Mouse (Mus musculus): Measurements from ENCODE around the gene Lrrc30. TPM values are rescaled to one million over a fixed set of nuclear protein-coding genes. Genes with fewer than 3 reads are reported as not detected.

The Lrrc30 gene
- polyA plus RNA-seq, 1 experiment, result not detected

GRCm38 (mm10) chr17:67651506-67651905, 19.0 kb upstream of the Lrrc30 start:
- Histone ChIP-seq H3K36me3 (ENCODE audit: control insufficient read depth, insufficient read depth, low read length) (no peaks in the 10 kb centered on the region), H3K27me3 (ENCODE audit: control insufficient read depth, insufficient read depth, low read length) (no peaks in the 10 kb centered on the region), H3K4me1 (replicated peaks; ENCODE audit: control insufficient read depth, insufficient read depth, low read length) (no peaks in the 10 kb centered on the region), H3K27ac (ENCODE audit: control insufficient read depth, insufficient read depth, low read length) (no peak overlapping the region), H3K4me3 (ENCODE audit: control insufficient read depth, insufficient read depth, low read length) (no peak overlapping the region)
- peak; percentile 25 for DNase-seq
- no peak for TF ChIP-seq POLR2A (IDR thresholded peaks at IDR 0.05; ENCODE audit: control insufficient read depth, extremely low read depth, insufficient read depth, low read length, poor library complexity)
- no peak for TF ChIP-seq CTCF (IDR thresholded peaks at IDR 0.05; ENCODE audit: borderline replicate concordance, control insufficient read depth, extremely low read depth, insufficient read depth, low read length, poor library complexity)
- 21% methylated on average over 4 of the region's 4 CpGs for WGBS

DNA sequence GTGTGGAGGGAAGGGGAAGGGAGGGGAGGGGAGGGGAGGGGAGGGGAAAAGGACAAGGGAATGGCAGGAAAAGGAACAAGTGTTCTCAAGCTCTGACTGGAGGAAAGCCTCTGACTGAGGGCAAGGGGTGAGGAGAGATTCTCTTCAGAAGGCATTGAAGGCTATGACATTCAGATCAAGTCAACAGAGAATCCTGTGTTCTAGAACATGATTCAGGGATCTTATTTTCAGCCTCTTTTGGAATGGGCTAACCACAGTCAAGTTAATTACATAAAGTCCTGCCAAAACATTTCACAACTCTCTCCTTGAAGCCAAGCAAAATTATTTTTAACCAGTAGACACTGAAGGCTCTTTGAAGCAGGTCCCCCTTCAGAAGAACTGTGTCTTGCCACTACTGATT, 9.1 kb upstream of the Lrrc30 start:
- no peak for DNase-seq

DNA sequence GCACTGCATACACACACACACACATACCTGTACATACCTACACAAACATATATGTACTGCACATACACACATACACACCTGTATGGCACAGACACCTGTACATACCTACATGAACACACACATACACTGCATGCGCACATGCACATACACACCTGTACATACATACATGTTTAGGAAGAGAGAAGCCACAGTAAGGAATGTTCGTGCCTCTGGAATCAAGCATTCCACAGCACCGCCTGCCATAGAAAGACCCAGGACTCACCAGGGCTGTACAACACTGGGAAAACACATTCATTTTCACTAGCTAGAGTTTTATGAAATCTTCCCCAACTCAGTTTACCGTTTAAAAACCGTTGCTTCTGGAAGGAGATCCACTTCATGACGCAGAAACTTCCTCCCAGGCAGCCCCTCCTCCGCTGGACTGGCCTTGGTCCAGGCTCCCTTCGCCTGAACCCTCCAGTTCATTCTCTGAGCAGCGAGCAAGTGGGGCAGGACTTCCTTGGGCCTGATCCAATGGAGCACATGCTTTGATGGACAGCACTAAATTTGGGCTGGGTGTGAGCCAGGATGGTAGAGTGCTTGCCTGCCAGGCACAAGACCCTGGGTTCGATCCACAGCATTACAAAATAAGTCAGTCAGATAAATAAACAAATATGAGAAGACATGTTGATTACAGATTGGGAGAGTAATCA, 5.7 kb upstream of the Lrrc30 start:
- Histone ChIP-seq H3K27me3 (ENCODE audit: control insufficient read depth, insufficient read depth, low read length) (no peaks in the 10 kb centered on the region), H3K4me1 (replicated peaks; ENCODE audit: control insufficient read depth, insufficient read depth, low read length) (no peaks in the 10 kb centered on the region), H3K27ac (ENCODE audit: control insufficient read depth, insufficient read depth, low read length) (no peak overlapping the region), H3K4me3 (ENCODE audit: control insufficient read depth, insufficient read depth, low read length) (no peak overlapping the region), H3K36me3 (ENCODE audit: control insufficient read depth, insufficient read depth, low read length) (no peaks in the 10 kb centered on the region)
- no peak for DNase-seq
- 68% methylated on average over 10 of the region's 10 CpGs for WGBS
- no peak for TF ChIP-seq CTCF (IDR thresholded peaks at IDR 0.05; ENCODE audit: borderline replicate concordance, control insufficient read depth, extremely low read depth, insufficient read depth, low read length, poor library complexity)
- TF ChIP-seq POLR2A (IDR thresholded peaks at IDR 0.05; ENCODE audit: control insufficient read depth, extremely low read depth, insufficient read depth, low read length, poor library complexity), result no peak

More for the DNA sequence above, 9.1 kb upstream of the Lrrc30 start:
- no peak overlapping the region for H3K27ac ChIP-seq (ENCODE audit: control insufficient read depth, insufficient read depth, low read length)
- H3K4me3 ChIP-seq (ENCODE audit: control insufficient read depth, insufficient read depth, low read length), result no peak overlapping the region
- no peaks in the 10 kb centered on the region for H3K27me3 ChIP-seq (ENCODE audit: control insufficient read depth, insufficient read depth, low read length)
- H3K4me1 ChIP-seq (replicated peaks; ENCODE audit: control insufficient read depth, insufficient read depth, low read length), result no peaks in the 10 kb centered on the region
- TF ChIP-seq CTCF (IDR thresholded peaks at IDR 0.05; ENCODE audit: borderline replicate concordance, control insufficient read depth, extremely low read depth, insufficient read depth, low read length, poor library complexity) (no peak), POLR2A (IDR thresholded peaks at IDR 0.05; ENCODE audit: control insufficient read depth, extremely low read depth, insufficient read depth, low read length, poor library complexity) (no peak)
- no peaks in the 10 kb centered on the region for H3K36me3 ChIP-seq (ENCODE audit: control insufficient read depth, insufficient read depth, low read length)

- no peak overlapping the region for H3K27ac ChIP-seq (ENCODE audit: control insufficient read depth, insufficient read depth, low read length)
- H3K4me3 ChIP-seq (ENCODE audit: control insufficient read depth, insufficient read depth, low read length), result no peak overlapping the region
- no peaks in the 10 kb centered on the region for H3K27me3 ChIP-seq (ENCODE audit: control insufficient read depth, insufficient read depth, low read length)
- TF ChIP-seq POLR2A (IDR thresholded peaks at IDR 0.05; ENCODE audit: control insufficient read depth, extremely low read depth, insufficient read depth, low read length, poor library complexity) (no peak), CTCF (IDR thresholded peaks at IDR 0.05; ENCODE audit: borderline replicate concordance, control insufficient read depth, extremely low read depth, insufficient read depth, low read length, poor library complexity) (no peak)
- H3K36me3 ChIP-seq (ENCODE audit: control insufficient read depth, insufficient read depth, low read length), result no peaks in the 10 kb centered on the region
- no peak for DNase-seq
- no peaks in the 10 kb centered on the region for H3K4me1 ChIP-seq (replicated peaks; ENCODE audit: control insufficient read depth, insufficient read depth, low read length)
- 80% methylated on average over 2 of the region's 2 CpGs for WGBS
Observed at GRCm38 (mm10) chr17:67636951-67637350, 4.4 kb upstream of the Lrrc30 start.

DNA sequence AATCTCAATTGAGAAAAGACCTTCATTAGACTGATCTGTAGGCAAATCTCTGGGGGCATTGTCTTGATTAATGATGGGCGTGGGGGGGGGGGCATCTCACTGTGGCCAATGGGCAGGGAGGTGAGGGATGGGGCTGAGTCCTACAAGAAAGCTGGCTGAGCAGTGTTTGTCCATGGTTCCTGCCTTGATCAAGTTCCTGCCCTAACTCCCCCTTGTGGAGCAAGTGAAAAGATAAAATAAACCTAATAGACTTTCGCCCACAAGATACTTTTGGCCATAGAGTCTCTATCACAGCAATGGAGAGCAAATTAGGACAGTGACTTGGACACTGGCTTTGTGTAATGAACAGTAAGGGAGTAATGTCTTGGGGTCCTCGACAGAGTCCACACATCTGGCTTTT, 3.8 kb upstream of the Lrrc30 start:
- no peak for DNase-seq
- Histone ChIP-seq H3K4me1 (replicated peaks; ENCODE audit: control insufficient read depth, insufficient read depth, low read length) (no peaks in the 10 kb centered on the region), H3K36me3 (ENCODE audit: control insufficient read depth, insufficient read depth, low read length) (no peaks in the 10 kb centered on the region), H3K4me3 (ENCODE audit: control insufficient read depth, insufficient read depth, low read length) (no peak overlapping the region), H3K27ac (ENCODE audit: control insufficient read depth, insufficient read depth, low read length) (no peak overlapping the region), H3K27me3 (ENCODE audit: control insufficient read depth, insufficient read depth, low read length) (no peaks in the 10 kb centered on the region)
- TF ChIP-seq POLR2A (IDR thresholded peaks at IDR 0.05; ENCODE audit: control insufficient read depth, extremely low read depth, insufficient read depth, low read length, poor library complexity) (no peak), CTCF (IDR thresholded peaks at IDR 0.05; ENCODE audit: borderline replicate concordance, control insufficient read depth, extremely low read depth, insufficient read depth, low read length, poor library complexity) (no peak)
- 83% methylated on average over 3 of the region's 3 CpGs for WGBS

DNA sequence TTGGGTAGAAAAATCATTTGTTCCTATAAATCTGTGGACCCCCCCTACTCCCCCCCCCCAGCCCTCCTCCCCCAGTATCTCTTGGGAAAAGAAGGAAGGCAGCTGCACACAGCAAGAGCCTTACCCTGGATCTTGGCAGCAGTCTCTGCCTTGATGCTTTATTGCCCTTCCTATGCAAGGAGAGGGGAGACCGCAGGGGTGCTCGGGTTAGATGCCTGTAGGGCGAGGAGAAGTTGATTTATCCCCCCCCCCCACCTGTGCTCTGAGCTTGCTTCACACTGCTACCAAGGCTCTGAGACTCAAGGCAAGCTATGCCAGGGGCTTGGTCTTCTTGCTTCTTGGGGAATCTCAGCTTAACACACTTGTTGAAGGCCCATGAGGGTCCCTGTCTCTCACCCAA, 2.8 kb downstream of the Lrrc30 start:
- H3K27me3 ChIP-seq (ENCODE audit: control insufficient read depth, insufficient read depth, low read length), result no peaks in the 10 kb centered on the region
- TF ChIP-seq POLR2A (IDR thresholded peaks at IDR 0.05; ENCODE audit: control insufficient read depth, extremely low read depth, insufficient read depth, low read length, poor library complexity) (no peak), CTCF (IDR thresholded peaks at IDR 0.05; ENCODE audit: borderline replicate concordance, control insufficient read depth, extremely low read depth, insufficient read depth, low read length, poor library complexity) (no peak)
- H3K36me3 ChIP-seq (ENCODE audit: control insufficient read depth, insufficient read depth, low read length), result no peaks in the 10 kb centered on the region
- no peak for DNase-seq
- WGBS, result 83% methylated on average over 3 of the region's 3 CpGs
- H3K27ac ChIP-seq (ENCODE audit: control insufficient read depth, insufficient read depth, low read length), result no peak overlapping the region
- H3K4me1 ChIP-seq (replicated peaks; ENCODE audit: control insufficient read depth, insufficient read depth, low read length), result no peaks in the 10 kb centered on the region
- H3K4me3 ChIP-seq (ENCODE audit: control insufficient read depth, insufficient read depth, low read length), result no peak overlapping the region

DNA sequence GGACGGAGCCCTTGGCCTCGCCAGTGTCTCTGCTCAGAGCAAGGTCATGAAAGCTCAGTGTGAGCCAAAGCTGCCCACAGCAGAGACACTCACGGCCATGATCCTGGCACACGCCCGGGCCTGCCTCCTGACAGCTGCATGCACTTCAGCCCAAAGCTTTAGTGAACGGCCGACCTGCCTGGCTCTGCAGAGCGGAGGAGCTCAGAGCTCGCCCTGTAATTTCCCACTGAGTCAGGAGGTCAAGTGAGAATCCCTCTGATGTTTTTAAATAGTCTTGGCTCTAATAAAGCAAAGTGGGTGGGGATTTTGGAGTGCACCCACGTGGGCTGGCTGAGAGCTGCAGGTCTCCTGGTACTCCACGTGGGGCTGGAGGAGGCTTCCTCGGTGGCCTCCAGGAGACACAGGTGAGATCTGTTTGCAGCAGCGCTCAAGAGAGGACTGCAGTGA, 3.3 kb downstream of the Lrrc30 start:
- no peak for DNase-seq
- WGBS, result 76% methylated on average over 13 of the region's 13 CpGs
- Histone ChIP-seq H3K27me3 (ENCODE audit: control insufficient read depth, insufficient read depth, low read length) (no peaks in the 10 kb centered on the region), H3K36me3 (ENCODE audit: control insufficient read depth, insufficient read depth, low read length) (no peaks in the 10 kb centered on the region), H3K4me3 (ENCODE audit: control insufficient read depth, insufficient read depth, low read length) (no peak overlapping the region), H3K4me1 (replicated peaks; ENCODE audit: control insufficient read depth, insufficient read depth, low read length) (no peaks in the 10 kb centered on the region), H3K27ac (ENCODE audit: control insufficient read depth, insufficient read depth, low read length) (no peak overlapping the region)
- TF ChIP-seq CTCF (IDR thresholded peaks at IDR 0.05; ENCODE audit: borderline replicate concordance, control insufficient read depth, extremely low read depth, insufficient read depth, low read length, poor library complexity), result no peak
- TF ChIP-seq POLR2A (IDR thresholded peaks at IDR 0.05; ENCODE audit: control insufficient read depth, extremely low read depth, insufficient read depth, low read length, poor library complexity), result no peak
